Mouse (Mus musculus): ENCODE data around the gene Aatf.

DNA sequence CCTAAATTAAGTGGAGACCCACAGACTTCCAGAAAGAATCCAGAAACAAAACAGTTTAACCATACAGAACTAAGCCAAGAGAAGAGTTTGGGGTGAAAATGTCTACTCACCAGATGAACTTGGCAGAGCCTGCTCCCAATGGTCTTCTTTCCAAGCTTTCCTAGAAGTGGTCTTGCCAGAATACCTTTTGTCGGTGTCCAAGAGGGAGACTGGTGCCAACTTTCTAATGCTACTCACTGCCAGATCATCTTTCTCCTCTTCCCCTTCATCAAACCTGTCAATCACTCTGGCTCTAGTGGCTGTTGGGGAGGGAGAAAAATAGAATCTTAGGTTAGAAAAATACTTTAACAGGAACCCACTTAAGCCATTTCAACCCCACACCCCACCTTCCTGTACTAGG is 1.3 kb downstream of the Aatf start:
- TF ChIP-seq POLR2A (IDR thresholded peaks at IDR 0.05; ENCODE audit: low read depth, low read length) (no peak), CTCF (IDR thresholded peaks at IDR 0.05; ENCODE audit: borderline replicate concordance, insufficient read depth, low read length) (no peak)
